Mouse (Mus musculus): ENCODE measurements around the gene Minpp1. TPM values are rescaled to one million over a fixed set of nuclear protein-coding genes. Genes with fewer than 3 reads are reported as not detected.

Minpp1 gene
- polyA plus RNA-seq, 1 experiment from 2014 or later, result 51.3 TPM

DNA sequence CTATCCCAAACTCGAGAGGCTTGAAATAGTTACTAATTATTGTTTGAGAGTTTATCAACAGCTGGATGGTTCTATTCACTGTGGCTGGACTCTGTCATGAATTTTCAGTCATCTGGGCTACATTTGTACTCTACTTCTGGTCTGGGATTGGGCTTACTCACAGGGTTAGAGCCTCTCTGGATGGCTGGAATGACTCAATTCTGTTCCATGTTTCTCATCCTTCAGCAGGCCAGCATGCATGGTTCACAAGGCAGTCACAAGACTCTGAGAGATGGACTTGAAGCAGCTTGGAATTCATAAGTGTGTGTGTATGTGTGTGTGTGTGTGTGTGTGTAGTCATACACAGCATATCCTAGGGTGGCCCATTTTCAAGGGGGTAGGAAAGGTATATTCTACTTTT lies 66.5 kb downstream of the Minpp1 start:
- H3K4me1 ChIP-seq (replicated peaks; ENCODE audit: control insufficient read depth, insufficient read depth, low read length), result no peaks in the 10 kb centered on the region
- H3K27me3 ChIP-seq (ENCODE audit: control insufficient read depth, insufficient read depth, low read depth, low read length), result no peaks in the 10 kb centered on the region
- H3K4me3 ChIP-seq (ENCODE audit: low read length), result no peak overlapping the region
- no peak overlapping the region for H3K27ac ChIP-seq (ENCODE audit: low read length)
- 60% methylated on average over 1 of the region's 1 CpGs for WGBS
- H3K36me3 ChIP-seq (ENCODE audit: control insufficient read depth, insufficient read depth, low read length), result no peaks in the 10 kb centered on the region
- no peak overlapping the region for H3K4me2 ChIP-seq (ENCODE audit: low read depth, low read length)
- H3K9ac ChIP-seq (ENCODE audit: low read length), result no peak overlapping the region
- no peaks in the 10 kb centered on the region for H3K9me3 ChIP-seq (ENCODE audit: control insufficient read depth, low read length)
- ATAC-seq (ENCODE audit: low read depth), result no peak

DNA sequence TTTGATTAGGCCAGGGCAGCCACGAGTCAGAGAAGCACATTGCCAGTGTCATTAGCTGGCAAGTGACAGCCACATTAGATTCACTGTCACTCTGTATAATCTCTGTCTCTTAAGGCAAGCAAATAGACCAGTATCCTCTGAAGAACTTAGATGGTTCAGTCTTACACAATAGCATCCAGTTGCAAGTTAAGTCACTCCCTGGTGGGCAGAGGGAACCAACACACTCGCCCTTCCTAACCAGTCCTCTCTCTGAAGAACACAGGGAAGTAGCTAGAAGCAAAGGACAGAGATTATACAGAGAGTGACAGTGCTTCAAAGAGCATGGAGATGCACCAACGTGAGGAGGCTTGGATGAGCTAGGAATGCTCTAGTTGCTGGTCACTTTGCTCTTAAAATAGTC lies 67.7 kb downstream of the Minpp1 start:
- Histone ChIP-seq H3K9me3 (ENCODE audit: control insufficient read depth, low read length) (no peaks in the 10 kb centered on the region), H3K4me2 (ENCODE audit: low read depth, low read length) (no peak overlapping the region), H3K4me3 (ENCODE audit: low read length) (no peak overlapping the region), H3K36me3 (ENCODE audit: control insufficient read depth, insufficient read depth, low read length) (no peaks in the 10 kb centered on the region), H3K27ac (ENCODE audit: low read length) (no peak overlapping the region), H3K9ac (ENCODE audit: low read length) (no peak overlapping the region), H3K27me3 (ENCODE audit: control insufficient read depth, insufficient read depth, low read depth, low read length) (no peaks in the 10 kb centered on the region), H3K4me1 (replicated peaks; ENCODE audit: control insufficient read depth, insufficient read depth, low read length) (no peaks in the 10 kb centered on the region)
- WGBS, result 63% methylated on average over 3 of the region's 3 CpGs
- no peak for ATAC-seq (ENCODE audit: low read depth)

DNA sequence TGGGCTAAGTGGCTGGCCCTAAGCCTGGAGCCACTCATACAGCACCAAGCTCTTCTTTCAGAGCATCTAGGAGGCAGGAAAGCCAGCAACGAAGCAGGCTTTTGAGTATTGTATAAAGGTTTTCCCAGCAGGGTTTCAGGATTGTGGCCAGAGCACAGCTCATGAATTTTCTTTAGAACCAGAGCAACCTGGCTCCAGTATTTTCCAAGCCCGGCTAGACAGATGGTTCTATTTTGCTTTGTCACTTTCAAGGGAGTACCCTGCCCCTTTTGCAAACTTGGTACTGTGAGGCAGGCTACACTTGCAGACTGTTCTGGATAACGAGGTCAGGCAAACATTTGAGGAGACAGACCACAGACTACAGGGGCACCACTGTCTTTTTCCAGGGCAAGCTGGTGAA lies 69.7 kb downstream of the Minpp1 start:
- Histone ChIP-seq H3K27me3 (ENCODE audit: control insufficient read depth, insufficient read depth, low read depth, low read length) (no peaks in the 10 kb centered on the region), H3K36me3 (ENCODE audit: control insufficient read depth, insufficient read depth, low read length) (no peaks in the 10 kb centered on the region), H3K9ac (ENCODE audit: low read length) (no peak overlapping the region), H3K27ac (ENCODE audit: low read length) (no peak overlapping the region), H3K4me2 (ENCODE audit: low read depth, low read length) (no peak overlapping the region), H3K4me3 (ENCODE audit: low read length) (no peak overlapping the region), H3K4me1 (replicated peaks; ENCODE audit: control insufficient read depth, insufficient read depth, low read length) (no peaks in the 10 kb centered on the region), H3K9me3 (ENCODE audit: control insufficient read depth, low read length) (no peaks in the 10 kb centered on the region)
- 34% methylated on average over 3 of the region's 3 CpGs for WGBS
- ATAC-seq (ENCODE audit: low read depth), result no peak

Other genes starting within 250 kb of the Minpp1 start
- 63.3 and 68.5 TPM in 2 replicates for gene Sgms1, start 96.1 kb upstream of the Minpp1 start, polyA plus RNA-seq (2015; fragmentation: Nextera tagmentation; extraction: Ambion mirVana)
- 113 and 139 TPM in 2 replicates for gene Rpl9-ps6, start 19.2 kb upstream of the Minpp1 start, polyA plus RNA-seq (2015; fragmentation: Nextera tagmentation; extraction: Ambion mirVana)
- 3.1 and 3.4 TPM in 2 replicates for gene Papss2, start 110.0 kb downstream of the Minpp1 start, polyA plus RNA-seq (2015; fragmentation: Nextera tagmentation; extraction: Ambion mirVana)

Data from lung, embryonic 16.5 days (tissue).